Mouse (Mus musculus): ENCODE measurements around the gene Ndrg3.
"Not testable (repeated sequence)": the region's sequence is repeated elsewhere in the genome, so short reads cannot be mapped to it uniquely, and the experiment has no call there.

Gene Ndrg3

GRCm38 (mm10) chr2:156901344-156901743, 90.5 kb downstream of the Ndrg3 start:
- no peak for DNase-seq (ENCODE audit: low spot score in 2 of 2)

- no peak for DNase-seq (ENCODE audit: low spot score in 2 of 2)
Observed at GRCm38 (mm10) chr2:156899184-156899583, 92.7 kb downstream of the Ndrg3 start.

GRCm38 (mm10) chr2:156898374-156898773, 93.5 kb downstream of the Ndrg3 start:
- no peak for DNase-seq (ENCODE audit: low spot score in 2 of 2)

GRCm38 (mm10) chr2:156897034-156897433, 94.8 kb downstream of the Ndrg3 start:
- no peak for DNase-seq (ENCODE audit: low spot score in 2 of 2)

- no peak for DNase-seq (ENCODE audit: low spot score in 2 of 2)
Observed at GRCm38 (mm10) chr2:156896384-156896914, 95.4 kb downstream of the Ndrg3 start.

GRCm38 (mm10) chr2:156894496-156895265, 97.2 kb downstream of the Ndrg3 start:
- no peak for DNase-seq (ENCODE audit: low spot score in 2 of 2)

- no peak for DNase-seq (ENCODE audit: low spot score in 2 of 2)
Observed at GRCm38 (mm10) chr2:156892821-156893220, 99.0 kb downstream of the Ndrg3 start.

- no peak for DNase-seq (ENCODE audit: low spot score in 2 of 2)
Observed at GRCm38 (mm10) chr2:156892240-156892639, 99.6 kb downstream of the Ndrg3 start.

- DNase-seq (ENCODE audit: low spot score in 2 of 2): no peak
Observed at GRCm38 (mm10) chr2:156888490-156888889, 103.4 kb downstream of the Ndrg3 start.

GRCm38 (mm10) chr2:156887017-156887416, 104.8 kb downstream of the Ndrg3 start, which contains the start of gene Sla2:
Gene Sla2, minus strand, starts transcription at chr2:156887192.
- DNase-seq (ENCODE audit: low spot score in 2 of 2): no peak

- no peak for DNase-seq (ENCODE audit: low spot score in 2 of 2)
Observed at GRCm38 (mm10) chr2:156886084-156886631, 105.7 kb downstream of the Ndrg3 start.

- not testable (repeated sequence) for DNase-seq (ENCODE audit: low spot score in 2 of 2)
Observed at GRCm38 (mm10) chr2:156885666-156886065, 106.2 kb downstream of the Ndrg3 start.

- DNase-seq (ENCODE audit: low spot score in 2 of 2): no peak
Observed at GRCm38 (mm10) chr2:156884396-156885211, 107.3 kb downstream of the Ndrg3 start.

GRCm38 (mm10) chr2:156882431-156883001, 109.3 kb downstream of the Ndrg3 start:
- DNase-seq (ENCODE audit: low spot score in 2 of 2): no peak

- no peak for DNase-seq (ENCODE audit: low spot score in 2 of 2)
Observed at GRCm38 (mm10) chr2:156879541-156879940, 112.3 kb downstream of the Ndrg3 start.

- no peak for DNase-seq (ENCODE audit: low spot score in 2 of 2)
Observed at GRCm38 (mm10) chr2:156877726-156878125, 114.1 kb downstream of the Ndrg3 start.
